Mouse (Mus musculus) heart, embryonic 12.5 days (tissue): ENCODE data around the gene Cwc25. TPM values are rescaled to one million over a fixed set of nuclear protein-coding genes. Genes with fewer than 3 reads are reported as not detected.

ENCODE experiments used
- ATAC-seq: fragments of 200-750 bp; cut with Nextera tagmentation; 2 replicates; pipeline ENCODE4 v1.8.0; 2017; ENCODE audit warnings: moderate TSS enrichment, moderate library complexity; ENCODE audit not compliant: insufficient number of reproducible peaks, low FRiP score
- H3K27ac ChIP-seq: fragments of 300-500 bp; sonication (generic); 2 replicates; pipeline ENCODE4 v1.5.1; 2016; ENCODE audit warnings: mild to moderate bottlenecking, moderate library complexity; ENCODE audit not compliant: poor library complexity, severe bottlenecking
- H3K27me3 ChIP-seq: fragments of 300-500 bp; sonication (generic); replicated peaks from 2 replicates; pipeline ENCODE4 v1.6.1; 2016; ENCODE audit warnings: mild to moderate bottlenecking, moderate library complexity
- H3K36me3 ChIP-seq: fragments of 300-500 bp; sonication (generic); 2 replicates; pipeline ENCODE4 v1.6.1; 2016; ENCODE audit warnings: mild to moderate bottlenecking, moderate library complexity
- H3K4me1 ChIP-seq: fragments of 300-500 bp; sonication (generic); replicated peaks from 2 replicates; pipeline ENCODE4 v1.6.1; 2016; ENCODE audit warnings: mild to moderate bottlenecking
- H3K4me2 ChIP-seq: fragments of 300-500 bp; sonication (generic); 2 replicates; pipeline ENCODE4 v1.6.1; 2016; ENCODE audit warnings: mild to moderate bottlenecking, moderate library complexity
- H3K4me3 ChIP-seq: fragments of 300-500 bp; sonication (generic); 2 replicates; pipeline ENCODE4 v1.5.1; 2016; ENCODE audit warnings: mild to moderate bottlenecking
- H3K9ac ChIP-seq: fragments of 300-500 bp; sonication (generic); 2 replicates; pipeline ENCODE4 v1.6.1; 2016; ENCODE audit warnings: mild to moderate bottlenecking, moderate library complexity
- H3K9me3 ChIP-seq: fragments of 300-500 bp; sonication (generic); replicated peaks from 2 replicates; pipeline ENCODE4 v1.6.1; 2016; ENCODE audit warnings: mild to moderate bottlenecking, moderate library complexity
- WGBS: fragments of 180-500 bp; shearing (Covaris S2); methylation state at CpG from one replicate; pipeline ENCODE4 v1.1.7; 2016; 5-methylcytosine and 5-hydroxymethylcytosine counted together
- polyA plus RNA-seq: library from polyadenylated mRNA; unstranded; fragments of >200 nt; fragmentation: Nextera tagmentation; extraction: Ambion mirVana; gene quantifications from 2 replicates; pipeline ENCODE4 v1.2.1, GENCODE M21; 2016

Gene Cwc25
- 10.9 and 11.4 TPM in 2 replicates for polyA plus RNA-seq

DNA sequence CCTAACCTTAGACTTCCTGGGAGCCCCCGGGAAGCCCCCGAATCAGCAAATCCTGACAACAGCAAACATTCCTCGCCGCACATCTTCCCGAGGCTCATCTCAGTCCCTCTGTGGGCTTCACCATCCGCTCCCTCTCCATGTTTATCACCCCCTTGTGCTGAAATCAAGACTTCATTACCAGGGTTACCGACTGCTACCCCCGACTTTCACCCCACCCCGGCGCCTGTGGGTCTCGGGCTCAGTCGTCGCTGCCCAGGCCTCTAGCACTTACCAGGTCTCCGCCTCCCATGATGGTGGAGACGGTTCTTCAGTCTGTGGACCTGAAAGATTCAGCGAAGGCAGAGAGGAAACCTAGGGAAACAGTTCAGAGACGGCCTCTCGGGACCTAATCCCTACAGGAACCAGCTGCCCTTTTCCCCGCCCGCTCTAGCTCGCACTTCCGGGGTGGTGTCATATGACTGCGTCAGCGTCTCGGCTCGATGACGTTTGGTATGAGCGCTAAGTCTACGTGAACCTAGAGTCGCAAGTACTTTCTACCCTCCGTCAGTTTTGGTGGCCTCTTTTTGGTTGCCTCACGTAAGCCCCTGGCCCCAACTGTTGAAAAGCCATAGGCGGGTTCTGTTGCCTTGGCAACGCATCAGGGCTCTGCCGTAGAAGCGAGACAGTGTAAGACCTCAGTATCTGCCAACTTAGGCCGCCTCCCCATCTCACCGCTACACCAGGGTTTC lies at the start of gene Cwc25:
Cwc25 (minus strand) TSS at position 403 of the 728 bp plus-strand sequence.
- H3K4me1 ChIP-seq: peaks cover 17% of the 10 kb centered on the region
- H3K36me3 ChIP-seq: peaks cover 31% of the 10 kb centered on the region
- H3K4me3 ChIP-seq: peak within 1 kb of the TSS; percentile 85
- no peaks in the 10 kb centered on the region for H3K9me3 ChIP-seq
- WGBS: under 1% methylated on average over 38 of the region's 38 CpGs
- H3K27me3 ChIP-seq: no peaks in the 10 kb centered on the region
- peak within 1 kb of the TSS; percentile 88 for H3K9ac ChIP-seq
- peak within 1 kb of the TSS; percentile 85 for H3K4me2 ChIP-seq
- peak; percentile 93 for ATAC-seq
- H3K27ac ChIP-seq: peak within 1 kb of the TSS; percentile 82

DNA sequence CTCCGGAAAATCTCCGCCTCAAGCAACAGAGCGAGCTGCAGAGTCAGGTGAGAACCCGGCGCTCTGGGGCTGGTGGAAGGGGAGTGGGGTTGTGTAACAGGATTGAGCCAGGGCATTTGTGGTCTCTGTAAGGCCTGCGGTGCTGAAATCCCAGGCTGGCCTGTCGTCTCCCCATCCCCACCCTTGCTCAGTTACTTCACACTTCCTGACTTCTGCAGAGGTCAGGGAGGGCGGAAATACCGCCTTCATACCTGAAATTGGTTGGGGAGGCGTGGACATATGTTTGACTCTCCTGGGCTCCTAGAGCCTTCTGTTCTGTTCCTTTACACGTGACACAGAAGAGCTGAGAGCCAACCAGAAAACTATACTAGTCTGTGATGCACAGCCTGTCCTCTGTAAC lies 49.4 kb upstream of the Cwc25 start:
- no peak for ATAC-seq
- peaks cover 52% of the 10 kb centered on the region for H3K36me3 ChIP-seq
- no peaks in the 10 kb centered on the region for H3K27me3 ChIP-seq
- no peak overlapping the region for H3K4me2 ChIP-seq
- no peaks in the 10 kb centered on the region for H3K9me3 ChIP-seq
- H3K4me3 ChIP-seq: no peak overlapping the region
- no peak overlapping the region for H3K9ac ChIP-seq
- H3K4me1 ChIP-seq: peaks cover 84% of the 10 kb centered on the region
- 68% methylated on average over 11 of the region's 11 CpGs for WGBS
- H3K27ac ChIP-seq: no peak overlapping the region

DNA sequence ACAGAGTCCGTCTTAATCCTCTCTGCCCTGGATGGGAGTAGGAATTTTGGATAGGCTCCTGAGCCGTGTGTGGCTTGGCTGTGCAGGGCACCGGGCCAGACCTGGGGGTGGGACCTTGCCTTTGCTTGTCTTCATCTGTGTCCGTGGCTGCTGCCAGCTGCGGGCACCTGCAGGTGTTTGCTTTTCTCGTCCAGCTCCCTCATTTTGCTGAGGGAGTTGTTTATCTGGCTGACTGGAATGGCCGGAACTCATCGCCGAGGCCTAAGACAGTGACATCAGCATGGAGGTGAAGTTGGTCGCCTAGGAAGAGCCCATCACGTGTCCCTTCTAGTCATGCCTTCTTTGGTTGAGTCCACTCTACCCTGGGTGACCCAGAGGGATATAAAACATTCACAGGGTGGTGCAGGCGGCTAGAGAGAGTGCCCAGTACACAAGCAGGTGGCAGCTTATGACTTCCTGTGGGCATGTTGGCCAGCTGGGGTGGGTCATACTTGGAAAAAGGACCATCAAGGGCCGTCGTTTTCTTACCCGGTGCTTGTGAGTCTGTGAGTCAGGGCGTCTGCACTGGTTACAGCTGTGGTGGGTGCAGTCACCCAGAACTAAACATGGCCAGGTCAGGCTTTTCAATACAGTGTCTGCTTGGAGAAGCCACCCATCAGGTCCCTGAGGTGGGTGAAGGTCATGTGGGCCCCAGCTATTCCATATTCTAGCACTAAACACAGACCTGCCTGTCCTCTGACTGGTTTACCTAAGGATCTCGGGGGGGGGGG lies 47.6 kb upstream of the Cwc25 start:
- no peak overlapping the region for H3K9ac ChIP-seq
- H3K36me3 ChIP-seq: peaks cover 53% of the 10 kb centered on the region
- H3K4me2 ChIP-seq: no peak overlapping the region
- 79% methylated on average over 17 of the region's 17 CpGs for WGBS
- no peaks in the 10 kb centered on the region for H3K9me3 ChIP-seq
- no peak overlapping the region for H3K4me3 ChIP-seq
- ATAC-seq: no peak
- H3K27me3 ChIP-seq: no peaks in the 10 kb centered on the region
- H3K27ac ChIP-seq: no peak overlapping the region
- peaks cover 88% of the 10 kb centered on the region for H3K4me1 ChIP-seq

DNA sequence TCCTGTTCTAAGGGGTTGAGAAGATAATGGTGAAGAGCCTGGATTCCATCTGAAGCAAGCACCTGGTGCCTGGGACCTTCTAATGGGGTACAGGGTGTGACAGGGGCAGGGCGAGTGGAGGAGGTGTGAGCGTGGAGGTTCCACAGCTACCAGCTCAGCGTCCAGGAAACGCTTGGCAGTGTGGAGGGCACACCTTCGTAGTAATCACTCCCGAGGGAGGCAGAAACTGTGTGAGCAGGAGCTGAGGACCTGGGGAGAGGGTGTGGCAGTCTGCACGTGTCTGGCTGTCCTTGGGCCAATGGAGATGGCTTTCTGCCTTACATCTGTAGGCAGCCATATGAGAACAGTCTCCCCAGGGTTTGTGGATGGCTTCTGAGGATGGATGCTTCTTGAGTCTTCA lies 46.7 kb upstream of the Cwc25 start:
- Histone ChIP-seq H3K4me1 (peaks cover 88% of the 10 kb centered on the region), H3K27me3 (no peaks in the 10 kb centered on the region), H3K4me3 (no peak overlapping the region), H3K27ac (no peak overlapping the region), H3K4me2 (no peak overlapping the region), H3K9me3 (no peaks in the 10 kb centered on the region), H3K36me3 (peaks cover 60% of the 10 kb centered on the region), H3K9ac (no peak overlapping the region)
- ATAC-seq: no peak
- 51% methylated on average over 7 of the region's 7 CpGs for WGBS

DNA sequence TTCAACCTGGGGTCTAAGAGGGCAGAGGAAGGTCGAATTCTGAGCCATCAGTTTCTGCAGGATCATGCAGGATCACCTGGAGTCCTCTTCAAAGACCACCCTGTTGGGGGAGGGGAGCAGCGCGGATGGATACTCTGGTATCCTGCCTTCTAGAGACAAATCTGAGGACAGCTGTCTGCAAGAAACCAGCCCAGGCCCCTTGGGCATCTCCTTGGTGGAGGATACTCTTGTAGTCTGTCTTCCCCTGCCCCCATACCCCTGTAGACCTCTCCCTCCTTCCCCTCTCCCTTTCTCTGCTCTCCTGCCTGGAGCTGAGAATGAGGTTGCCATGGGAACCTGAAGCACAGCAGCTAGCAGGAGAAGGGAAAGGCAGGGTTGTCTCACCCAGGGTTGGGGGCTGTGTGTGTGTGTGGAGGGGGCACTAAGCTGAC lies 46.1 kb upstream of the Cwc25 start:
- H3K9ac ChIP-seq: peak overlapping the region; percentile 46; the same call in 1 of the 2 replicates

DNA sequence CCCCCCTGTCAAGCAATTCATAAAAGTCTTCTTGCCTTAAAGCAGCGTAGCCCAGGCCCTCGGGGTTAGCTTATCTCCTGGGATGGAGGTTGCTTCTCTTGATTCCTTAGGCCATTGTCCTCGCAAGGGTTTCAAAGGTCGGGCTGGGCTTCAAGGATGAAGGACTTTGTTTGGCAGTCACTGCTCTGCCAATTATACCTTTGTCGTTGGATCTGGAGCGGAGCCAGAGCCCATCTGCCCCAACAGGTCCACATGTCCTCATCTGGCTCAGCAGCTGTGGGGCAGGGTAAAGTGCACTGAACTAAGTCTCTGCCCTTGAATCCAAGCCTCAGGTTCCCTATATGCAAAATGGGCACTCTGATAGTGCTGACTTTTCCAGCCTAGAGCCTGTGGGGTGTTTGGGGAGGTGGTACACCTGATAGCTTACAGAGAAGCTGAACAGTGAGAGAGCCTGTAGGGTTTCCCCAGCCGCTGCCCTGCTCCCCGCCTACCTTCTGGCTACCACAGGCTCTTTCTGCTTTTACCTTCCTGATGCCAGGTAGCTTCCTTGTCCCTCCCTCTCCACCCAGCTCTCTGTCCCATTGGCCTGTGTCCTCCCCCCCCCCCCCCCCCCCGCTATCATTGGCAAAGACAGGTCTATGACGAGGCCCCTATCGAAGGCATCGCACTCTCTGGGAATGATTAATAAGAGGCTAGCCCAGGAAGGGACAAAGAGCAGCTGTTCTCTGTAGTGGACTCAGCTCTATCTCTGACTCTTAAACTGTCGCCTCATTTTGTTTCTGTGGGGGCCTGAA lies 45.4 kb upstream of the Cwc25 start:
- Histone ChIP-seq H3K4me3 (no peak overlapping the region), H3K9ac (peak overlapping the region; percentile 46; the same call in 1 of the 2 replicates), H3K9me3 (no peaks in the 10 kb centered on the region), H3K27ac (no peak overlapping the region), H3K4me1 (peaks cover 86% of the 10 kb centered on the region), H3K36me3 (peaks cover 63% of the 10 kb centered on the region), H3K27me3 (no peaks in the 10 kb centered on the region), H3K4me2 (no peak overlapping the region)
- ATAC-seq: no peak
- WGBS: 50% methylated on average over 12 of the region's 13 CpGs

More for the DNA sequence above, 46.1 kb upstream of the Cwc25 start:
- H3K9me3 ChIP-seq: no peaks in the 10 kb centered on the region
- H3K4me2 ChIP-seq: no peak overlapping the region
- peaks cover 88% of the 10 kb centered on the region for H3K4me1 ChIP-seq
- no peak overlapping the region for H3K27ac ChIP-seq
- no peaks in the 10 kb centered on the region for H3K27me3 ChIP-seq
- peaks cover 60% of the 10 kb centered on the region for H3K36me3 ChIP-seq
- no peak overlapping the region for H3K4me3 ChIP-seq
- whole genome bisulfite sequencing: 51% methylated on average over 3 of the region's 3 CpGs
- no peak for ATAC-seq

DNA sequence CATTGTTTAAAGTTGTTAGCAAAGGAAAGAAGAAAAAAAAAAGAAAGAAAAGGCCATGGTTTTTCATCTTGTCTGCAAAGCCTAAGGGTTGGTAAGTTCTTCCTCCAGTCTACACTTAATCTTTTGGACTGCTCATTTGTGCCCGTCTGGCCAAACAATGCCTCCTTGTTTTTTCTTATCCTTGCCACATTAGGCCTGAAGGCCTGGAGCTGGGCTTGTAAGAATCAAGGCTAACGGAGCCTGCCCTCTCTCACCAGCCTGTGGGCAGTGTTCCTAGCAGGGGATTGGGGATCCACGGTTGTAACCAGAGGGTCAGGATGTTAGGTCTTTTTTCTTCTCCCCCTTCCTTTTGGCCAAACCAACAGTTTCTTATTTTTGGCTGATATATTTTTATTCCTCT lies 44.6 kb upstream of the Cwc25 start:
- H3K36me3 ChIP-seq: peaks cover 55% of the 10 kb centered on the region
- H3K27me3 ChIP-seq: no peaks in the 10 kb centered on the region
- H3K9me3 ChIP-seq: no peaks in the 10 kb centered on the region
- no peak overlapping the region for H3K4me3 ChIP-seq
- WGBS: 49% methylated on average over 3 of the region's 3 CpGs
- no peak overlapping the region for H3K9ac ChIP-seq
- H3K27ac ChIP-seq: no peak overlapping the region
- no peak overlapping the region for H3K4me2 ChIP-seq
- ATAC-seq: no peak
- H3K4me1 ChIP-seq: peaks cover 86% of the 10 kb centered on the region

DNA sequence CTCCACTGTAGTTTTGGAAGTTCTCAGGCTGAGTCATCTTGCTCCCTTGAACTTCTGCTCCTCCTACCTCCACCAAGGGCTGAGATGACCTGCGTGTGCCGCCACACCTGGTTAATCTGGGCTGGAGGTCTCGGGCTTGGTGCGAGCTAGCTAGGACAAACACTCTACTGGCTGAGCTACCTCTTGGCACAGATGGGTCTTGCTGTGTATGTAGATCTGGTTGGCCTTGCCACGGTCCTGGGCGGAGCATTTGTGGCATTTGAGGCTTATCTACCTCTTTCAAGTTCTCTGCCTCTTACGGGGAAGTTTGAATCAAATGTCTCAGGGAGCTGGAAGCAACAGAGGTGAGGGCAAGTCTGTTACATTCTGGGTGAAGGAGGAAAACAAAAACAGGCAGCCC lies 44.0 kb upstream of the Cwc25 start:
- 52% methylated on average over 7 of the region's 7 CpGs for WGBS
- H3K27me3 ChIP-seq: no peaks in the 10 kb centered on the region
- peaks cover 86% of the 10 kb centered on the region for H3K4me1 ChIP-seq

DNA sequence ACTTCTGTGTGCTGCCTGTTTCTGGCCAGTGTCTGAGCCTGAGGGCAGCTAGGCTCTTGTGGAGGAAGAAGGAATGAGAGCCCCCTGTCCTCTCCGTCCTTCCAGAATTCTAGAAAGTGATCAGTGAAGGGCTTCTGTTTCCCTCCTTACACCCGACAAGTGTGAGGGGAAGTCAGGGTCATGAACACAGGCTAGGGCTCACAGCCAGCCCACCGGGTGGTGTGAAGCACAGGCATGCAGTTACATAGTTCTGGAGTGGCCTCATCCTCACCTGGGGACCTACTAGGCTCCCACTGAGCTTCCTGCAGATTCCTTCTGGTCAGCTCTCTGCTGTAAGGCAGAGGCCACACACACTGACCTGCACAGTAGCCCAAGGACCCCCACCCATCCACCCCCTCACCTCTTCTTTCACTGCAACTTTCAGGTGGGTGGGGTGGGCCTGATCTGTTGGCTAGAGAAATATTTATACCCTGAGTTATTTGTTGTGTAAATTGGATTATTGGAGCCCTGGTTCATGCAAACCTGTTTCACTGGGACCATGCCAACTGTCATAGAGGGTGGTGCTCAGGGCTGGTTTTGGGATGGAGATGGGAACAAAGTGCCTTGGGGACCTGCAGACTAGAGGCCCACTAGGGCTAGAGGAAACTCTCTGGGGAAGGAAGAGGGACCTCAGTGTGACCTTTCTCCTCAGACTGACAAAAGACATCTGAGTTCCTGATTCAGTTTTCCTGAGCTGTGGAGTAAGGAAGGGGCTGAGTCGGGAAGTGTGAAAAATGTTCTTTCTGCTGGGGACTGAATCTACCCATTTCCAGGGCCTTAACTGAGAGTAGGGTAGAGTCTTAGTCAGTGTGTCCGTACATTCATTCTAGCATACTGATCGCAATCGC lies 43.1 kb upstream of the Cwc25 start:
- 47% methylated on average over 7 of the region's 7 CpGs for WGBS
- no peaks in the 10 kb centered on the region for H3K27me3 ChIP-seq
- H3K36me3 ChIP-seq: peaks cover 41% of the 10 kb centered on the region
- no peaks in the 10 kb centered on the region for H3K9me3 ChIP-seq
- no peak overlapping the region for H3K4me2 ChIP-seq
- no peak overlapping the region for H3K4me3 ChIP-seq
- no peak overlapping the region; the same call in 1 of the 2 replicates for H3K9ac ChIP-seq
- ATAC-seq: no peak
- H3K27ac ChIP-seq: peak overlapping the region; percentile 67
- peaks cover 91% of the 10 kb centered on the region for H3K4me1 ChIP-seq

More for the DNA sequence above, 44.0 kb upstream of the Cwc25 start:
- no peak overlapping the region for H3K27ac ChIP-seq
- ATAC-seq: no peak
- H3K4me2 ChIP-seq: no peak overlapping the region
- H3K9me3 ChIP-seq: no peaks in the 10 kb centered on the region
- H3K4me3 ChIP-seq: no peak overlapping the region
- peaks cover 50% of the 10 kb centered on the region for H3K36me3 ChIP-seq
- no peak overlapping the region for H3K9ac ChIP-seq

DNA sequence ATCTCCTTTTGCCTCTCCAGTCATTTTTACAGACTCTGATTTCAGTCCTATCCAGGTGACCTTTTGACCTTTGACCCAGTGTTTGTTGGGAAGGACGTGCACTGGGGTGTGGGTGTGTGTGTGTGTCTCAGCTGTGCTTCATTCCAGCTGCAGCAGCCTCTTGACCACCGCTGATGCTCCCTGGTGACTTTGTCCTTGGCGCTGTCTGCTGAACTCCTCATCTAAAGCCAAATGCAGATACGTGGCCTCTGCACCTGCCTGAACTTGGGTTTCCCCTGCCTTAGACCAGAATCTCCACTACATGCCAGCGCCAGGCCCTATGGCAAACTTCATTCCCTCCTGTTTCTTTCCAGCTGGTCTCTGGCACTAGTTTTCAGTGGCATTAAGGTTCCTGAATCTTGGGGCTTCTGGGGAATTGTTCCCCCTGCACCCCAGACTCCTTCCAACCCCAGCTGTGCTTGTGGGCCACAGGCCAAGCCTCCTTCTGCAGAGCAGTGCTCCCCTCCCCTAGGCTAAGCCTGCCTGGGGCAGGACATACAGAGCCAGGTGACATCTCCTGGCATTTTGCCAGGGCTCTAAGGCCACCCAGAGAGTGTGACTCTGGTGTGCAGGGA lies 42.4 kb upstream of the Cwc25 start:
- Histone ChIP-seq H3K4me1 (peaks cover 96% of the 10 kb centered on the region), H3K27me3 (no peaks in the 10 kb centered on the region), H3K27ac (peak overlapping the region; percentile 67), H3K4me3 (no peak overlapping the region), H3K9ac (no peak overlapping the region), H3K9me3 (no peaks in the 10 kb centered on the region), H3K4me2 (peak overlapping the region; percentile 22; the same call in 1 of the 2 replicates), H3K36me3 (peaks cover 36% of the 10 kb centered on the region)
- WGBS: 42% methylated on average over 5 of the region's 5 CpGs
- ATAC-seq: 0 out of 2 replicates have a peak, but pooled peaks have one; percentile 20
